Mouse (Mus musculus) hindbrain, embryonic 11.5 days (tissue): ENCODE measurements around the gene Ints1. TPM values are rescaled to one million over a fixed set of nuclear protein-coding genes. Genes with fewer than 3 reads are reported as not detected.

Experiments
- ATAC-seq: fragments of 200-750 bp; cut with Nextera tagmentation; 2 replicates; pipeline ENCODE4 v1.8.0; 2017; ENCODE audit warnings: mild to moderate bottlenecking, moderate TSS enrichment, moderate library complexity; ENCODE audit not compliant: low FRiP score
- DNase-seq: peaks from one replicate; pipeline ENCODE4 v3.0.0-alpha.2; 2015; ENCODE audit warnings: low spot score
- H3K27ac ChIP-seq: fragments of 300-500 bp; sonication (generic); 2 replicates; pipeline ENCODE4 v1.5.1; 2014; ENCODE audit warnings: mild to moderate bottlenecking, low read depth, low read length
- H3K27me3 ChIP-seq: fragments of 300-500 bp; sonication (generic); 2 replicates; pipeline ENCODE4 v1.6.1; 2014; ENCODE audit warnings: mild to moderate bottlenecking, low read length, moderate library complexity, mixed read lengths; ENCODE audit not compliant: control insufficient read depth, insufficient read depth
- H3K36me3 ChIP-seq: fragments of 300-500 bp; sonication (generic); 2 replicates; pipeline ENCODE4 v1.6.1; 2014; ENCODE audit warnings: mild to moderate bottlenecking, low read length, moderate library complexity, mixed read lengths; ENCODE audit not compliant: control insufficient read depth, insufficient read depth
- H3K4me1 ChIP-seq: fragments of 300-500 bp; sonication (generic); replicated peaks from 2 replicates; pipeline ENCODE4 v1.6.1; 2014; ENCODE audit warnings: low read length, mixed read lengths; ENCODE audit not compliant: control insufficient read depth, insufficient read depth
- H3K4me2 ChIP-seq: fragments of 300-500 bp; sonication (generic); replicated peaks from 2 replicates; pipeline ENCODE4 v1.6.1; 2014; ENCODE audit warnings: mild to moderate bottlenecking, low read depth, low read length
- H3K4me3 ChIP-seq: fragments of 300-500 bp; sonication (generic); 2 replicates; pipeline ENCODE4 v1.5.1; 2014; ENCODE audit warnings: low read depth, low read length
- H3K9ac ChIP-seq: fragments of 300-500 bp; sonication (generic); 2 replicates; pipeline ENCODE4 v1.6.1; 2014; ENCODE audit warnings: low read depth, low read length
- H3K9me3 ChIP-seq: fragments of 300-500 bp; sonication (generic); 2 replicates; pipeline ENCODE4 v1.6.1; 2016; ENCODE audit warnings: low read length; ENCODE audit not compliant: control insufficient read depth
- WGBS: fragments of 180-500 bp; shearing (Covaris S2); extraction: QIAGEN DNeasy Blood & Tissue Kit; methylation state at CpG from one replicate; pipeline ENCODE4 v1.1.7; 2014; 5-methylcytosine and 5-hydroxymethylcytosine counted together
- polyA plus RNA-seq: library from polyadenylated mRNA; unstranded; fragments of >200 nt; fragmentation: Nextera tagmentation; extraction: Ambion mirVana; gene quantifications from 2 replicates; pipeline ENCODE4 v1.2.1, GENCODE M21; 2014

Gene Ints1
- 26.3 and 28.3 TPM in 2 replicates for polyA plus RNA-seq

DNA sequence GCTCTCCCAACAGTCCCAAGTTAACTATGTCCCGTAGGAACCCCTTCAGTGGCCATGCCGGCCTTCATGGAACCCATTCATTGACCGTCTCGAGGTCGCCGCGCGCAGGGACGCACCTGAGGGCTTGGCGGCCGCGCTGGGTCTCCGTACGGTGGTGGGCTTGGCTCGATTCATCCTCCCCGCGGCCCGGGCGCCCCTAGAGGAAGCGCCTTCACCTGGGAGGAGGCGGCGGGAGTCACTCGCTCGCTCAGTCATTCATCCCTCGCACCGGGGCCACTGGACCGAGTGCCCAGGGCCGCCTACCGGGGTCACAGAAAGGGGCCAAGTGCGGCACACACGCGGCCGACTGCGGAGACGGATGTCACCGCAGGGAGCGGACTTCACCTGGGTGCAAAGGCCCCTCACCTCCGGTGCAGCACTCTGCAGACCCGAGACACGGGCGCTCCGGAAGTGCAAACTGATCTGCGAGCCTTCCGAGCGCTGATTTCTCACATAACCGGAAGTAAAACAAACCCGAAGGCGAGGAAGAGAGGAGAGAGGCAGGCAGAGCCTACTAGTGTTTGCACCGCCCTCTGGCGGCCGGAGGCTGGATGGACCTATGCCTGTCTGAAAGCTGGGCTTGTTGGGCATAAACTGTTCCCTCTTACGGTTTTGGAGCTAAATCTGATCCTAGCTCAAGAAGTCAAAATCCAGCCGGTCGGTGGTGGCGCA lies at the start of gene Ints1:
Ints1 (minus strand) TSS at position 459 of the 711 bp plus-strand sequence.
- no peaks in the 10 kb centered on the region for H3K9me3 ChIP-seq
- H3K4me3 ChIP-seq = peak within 1 kb of the TSS; percentile 77
- no peak within 1 kb of the TSS for H3K27ac ChIP-seq
- H3K36me3 ChIP-seq = peaks cover 10% of the 10 kb centered on the region; the same call in 1 of the 2 replicates
- H3K27me3 ChIP-seq = no peaks in the 10 kb centered on the region
- DNase-seq = peak; percentile 99
- peak within 1 kb of the TSS; percentile 67 for H3K9ac ChIP-seq
- peak within 1 kb of the TSS; percentile 87 for H3K4me2 ChIP-seq
- ATAC-seq = peak; percentile 93
- WGBS = under 1% methylated on average over 55 of the region's 55 CpGs
- no peaks in the 10 kb centered on the region; the same call in 1 of the 2 replicates for H3K4me1 ChIP-seq

DNA sequence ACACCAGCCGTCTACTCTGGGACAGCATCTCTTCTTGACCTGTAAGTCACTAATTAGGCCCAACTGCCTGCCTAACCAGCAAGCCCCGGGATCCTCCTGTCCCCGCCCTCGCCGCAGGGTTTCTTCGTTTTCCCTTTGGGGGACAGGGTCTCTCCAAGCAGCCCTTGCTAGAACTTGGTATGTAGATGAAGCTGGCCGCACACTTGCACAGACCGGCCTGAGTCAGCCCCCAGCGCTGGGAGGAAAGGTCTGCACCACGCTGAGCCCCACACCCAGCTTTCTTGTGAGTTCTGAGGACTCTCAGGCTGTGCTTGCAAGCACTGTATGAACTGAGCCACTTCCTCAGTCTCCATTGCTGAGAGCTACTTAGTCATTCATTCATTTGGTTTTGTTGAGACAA lies 49.1 kb upstream of the Ints1 start:
- Histone ChIP-seq H3K36me3 (peaks cover 3% of the 10 kb centered on the region; the same call in 1 of the 2 replicates), H3K4me2 (no peak overlapping the region), H3K27me3 (no peaks in the 10 kb centered on the region), H3K4me1 (peaks cover 8% of the 10 kb centered on the region), H3K4me3 (no peak overlapping the region), H3K27ac (no peak overlapping the region), H3K9ac (no peak overlapping the region), H3K9me3 (no peaks in the 10 kb centered on the region)
- DNase-seq = no peak
- no peak for ATAC-seq
- 91% methylated on average over 10 of the region's 10 CpGs for WGBS

DNA sequence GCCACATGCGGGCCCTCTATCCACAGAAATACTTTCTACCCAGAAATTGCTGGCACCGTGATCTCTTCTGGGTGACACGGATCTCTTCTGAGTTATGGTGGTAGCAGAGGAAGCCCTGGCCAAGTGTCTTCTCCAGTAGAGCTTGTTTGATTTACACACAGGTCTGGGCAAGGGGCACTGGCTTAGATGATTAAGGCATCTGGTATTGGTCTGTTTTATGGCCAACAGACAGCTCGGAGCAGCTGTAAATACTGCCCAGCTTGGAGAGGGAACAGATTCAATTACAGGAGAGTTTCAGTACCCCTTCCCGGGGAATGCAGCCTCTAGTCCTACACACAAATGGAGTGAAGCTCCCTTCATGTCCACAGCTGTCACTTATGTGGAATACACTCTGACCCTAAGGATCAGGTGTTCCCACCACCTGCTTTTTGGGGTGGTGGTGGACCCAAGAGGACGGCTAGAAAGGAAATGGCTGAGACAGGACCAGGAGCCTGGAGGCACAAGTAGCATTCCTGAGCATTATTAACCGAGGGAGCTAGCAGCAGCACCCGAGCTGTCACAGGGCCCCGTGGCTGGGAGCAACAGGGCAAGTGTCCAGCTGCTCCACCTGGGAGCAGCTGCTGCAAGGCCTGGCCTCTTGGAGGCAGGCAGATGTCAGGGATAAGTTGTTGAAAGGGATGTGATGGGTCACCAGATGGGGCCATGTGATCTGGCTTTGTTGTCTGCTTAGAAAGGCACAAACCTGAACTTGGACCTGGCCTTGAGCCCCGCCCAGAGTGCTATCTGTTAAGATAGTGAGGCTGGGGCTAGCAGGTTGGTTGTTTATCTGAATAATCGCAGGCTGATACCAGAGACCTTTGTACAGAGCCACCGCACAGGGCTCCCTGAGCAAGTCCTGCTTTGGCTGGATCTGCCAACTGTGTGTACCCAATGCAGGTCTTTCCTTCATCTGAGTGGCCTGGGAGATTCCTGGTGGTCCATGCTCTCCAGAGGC lies 46.3 kb upstream of the Ints1 start:
- H3K9ac ChIP-seq = no peak overlapping the region
- no peaks in the 10 kb centered on the region for H3K27me3 ChIP-seq
- no peak overlapping the region for H3K27ac ChIP-seq
- no peaks in the 10 kb centered on the region for H3K9me3 ChIP-seq
- H3K4me1 ChIP-seq = peaks cover 8% of the 10 kb centered on the region
- H3K4me3 ChIP-seq = no peak overlapping the region
- DNase-seq = no peak
- H3K4me2 ChIP-seq = no peak overlapping the region
- peaks cover 3% of the 10 kb centered on the region; the same call in 1 of the 2 replicates for H3K36me3 ChIP-seq
- WGBS = 79% methylated on average over 12 of the region's 12 CpGs
- ATAC-seq = no peak

DNA sequence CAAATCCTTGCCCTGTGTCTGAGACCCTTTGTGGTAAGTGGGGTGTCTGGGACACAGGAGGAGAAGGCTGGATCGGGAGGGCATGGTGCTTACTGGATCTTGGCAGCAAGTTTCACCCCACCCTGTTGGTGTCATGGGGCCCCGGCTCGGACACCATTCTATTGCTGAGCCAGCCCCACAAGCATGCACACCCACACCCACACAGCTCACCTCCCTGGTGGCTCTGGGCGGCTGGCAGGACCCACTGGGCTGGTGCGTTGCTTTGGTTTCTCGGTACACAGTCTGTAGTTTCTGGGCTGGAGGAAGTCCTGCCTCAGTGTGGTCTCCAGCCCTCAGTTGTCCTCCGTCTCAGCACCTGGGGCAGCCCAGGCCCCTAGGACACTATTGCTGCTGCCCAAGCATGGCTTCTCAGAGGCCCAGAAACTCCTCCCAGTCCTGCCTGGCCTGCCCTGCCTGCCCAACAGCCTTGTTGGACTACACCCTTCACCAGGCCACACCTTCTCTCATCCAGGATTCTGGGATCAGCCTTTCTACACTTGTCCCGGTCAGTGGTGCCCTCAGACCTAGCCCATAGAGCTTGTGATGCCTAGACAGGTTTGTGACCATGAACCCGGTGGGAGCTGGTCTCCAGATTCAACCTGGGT lies 44.2 kb upstream of the Ints1 start, which contains the start of gene Tmem184a:
Tmem184a (minus strand) TSS at position 380 of the 644 bp plus-strand sequence.
- 88% methylated on average over 9 of the region's 9 CpGs for WGBS

DNA sequence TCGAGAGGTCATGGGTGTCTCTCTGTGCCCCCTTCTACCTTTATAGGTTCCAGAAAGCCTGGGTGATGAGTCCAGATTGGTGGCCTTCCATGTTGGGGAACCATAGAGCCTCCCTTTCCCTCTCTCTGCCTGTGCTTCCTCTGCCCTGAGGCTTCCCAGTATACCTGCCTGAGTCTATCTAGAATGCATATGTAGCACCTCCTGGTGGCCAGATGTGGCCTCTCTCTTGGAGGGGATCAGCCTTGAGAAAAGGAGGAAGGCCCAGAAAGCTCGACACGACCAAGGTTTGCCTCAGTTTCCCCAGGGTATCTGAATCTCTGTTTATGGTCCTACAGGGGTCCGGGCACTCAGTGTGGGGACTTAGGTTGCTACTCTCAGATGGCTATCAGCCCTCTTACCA lies 43.3 kb upstream of the Ints1 start:
- no peak overlapping the region for H3K4me2 ChIP-seq
- H3K4me1 ChIP-seq = no peaks in the 10 kb centered on the region
- no peak overlapping the region for H3K4me3 ChIP-seq
- DNase-seq (peak; percentile 48), ATAC-seq (no peak)
- H3K36me3 ChIP-seq = peaks cover 3% of the 10 kb centered on the region; the same call in 1 of the 2 replicates
- WGBS = 63% methylated on average over 4 of the region's 4 CpGs
- H3K9me3 ChIP-seq = no peaks in the 10 kb centered on the region
- no peak overlapping the region for H3K9ac ChIP-seq
- H3K27ac ChIP-seq = no peak overlapping the region
- peaks cover 5% of the 10 kb centered on the region for H3K27me3 ChIP-seq

More for the DNA sequence above, 44.2 kb upstream of the Ints1 start, which contains the start of gene Tmem184a:
- H3K4me1 ChIP-seq = no peaks in the 10 kb centered on the region
- H3K9ac ChIP-seq = no peak within 1 kb of the TSS
- no peaks in the 10 kb centered on the region for H3K27me3 ChIP-seq
- no peaks in the 10 kb centered on the region for H3K9me3 ChIP-seq
- no peak within 1 kb of the TSS for H3K4me3 ChIP-seq
- peaks cover 3% of the 10 kb centered on the region; the same call in 1 of the 2 replicates for H3K36me3 ChIP-seq
- no peak for ATAC-seq
- no peak within 1 kb of the TSS for H3K27ac ChIP-seq
- no peak within 1 kb of the TSS for H3K4me2 ChIP-seq
- no peak for DNase-seq

DNA sequence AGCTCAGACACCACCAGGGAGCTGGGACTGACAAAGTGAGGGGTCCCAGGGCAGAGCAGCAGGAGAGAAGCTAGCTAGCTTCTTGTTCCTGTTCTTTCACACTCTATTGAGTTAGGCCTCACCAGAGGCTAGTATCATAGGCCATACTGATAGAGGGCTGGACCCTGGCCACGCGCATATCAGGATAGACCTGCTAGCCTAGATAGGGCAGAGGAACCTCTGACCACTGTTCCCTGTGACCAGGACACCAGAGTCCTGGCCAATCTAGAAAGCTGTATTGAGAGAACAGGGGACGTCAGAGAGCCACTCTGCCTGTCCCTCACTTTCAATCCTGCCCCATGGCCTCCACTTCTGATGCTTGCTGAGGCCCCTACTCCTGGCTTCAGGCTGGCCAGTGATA lies 42.6 kb upstream of the Ints1 start:
- Histone ChIP-seq H3K9me3 (no peaks in the 10 kb centered on the region), H3K27ac (no peak overlapping the region), H3K36me3 (peaks cover 3% of the 10 kb centered on the region; the same call in 1 of the 2 replicates), H3K4me2 (no peak overlapping the region), H3K4me1 (no peaks in the 10 kb centered on the region), H3K27me3 (peaks cover 11% of the 10 kb centered on the region), H3K9ac (no peak overlapping the region), H3K4me3 (no peak overlapping the region)
- DNase-seq (no peak), ATAC-seq (no peak)
- 84% methylated on average over 3 of the region's 3 CpGs for WGBS

DNA sequence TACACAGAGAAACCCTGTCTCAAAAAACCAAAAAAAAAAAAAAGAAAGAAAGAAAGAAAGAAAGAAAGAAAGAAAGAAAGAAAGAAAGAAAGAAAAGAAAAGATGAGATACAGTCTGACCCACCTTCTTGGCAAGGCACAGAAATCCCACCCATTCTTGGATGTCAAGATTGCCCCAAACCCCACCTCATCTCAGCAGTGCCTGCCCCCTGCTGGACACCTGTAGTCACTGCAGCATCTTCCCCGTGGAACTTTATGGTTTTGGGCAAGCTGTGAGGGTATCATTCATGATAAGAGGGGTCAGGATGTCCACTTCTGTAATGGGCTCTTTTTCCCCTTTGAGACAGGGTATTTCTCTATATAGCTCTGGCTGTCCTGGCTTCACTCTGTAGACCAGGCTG lies 41.8 kb upstream of the Ints1 start:
- Histone ChIP-seq H3K9me3 (no peaks in the 10 kb centered on the region), H3K4me3 (no peak overlapping the region), H3K9ac (no peak overlapping the region), H3K27me3 (peaks cover 16% of the 10 kb centered on the region), H3K27ac (no peak overlapping the region), H3K36me3 (no peaks in the 10 kb centered on the region), H3K4me1 (no peaks in the 10 kb centered on the region), H3K4me2 (no peak overlapping the region)
- ATAC-seq (no peak), DNase-seq (peak; percentile 40)
- WGBS = 7% methylated on average over 1 of the region's 1 CpGs

DNA sequence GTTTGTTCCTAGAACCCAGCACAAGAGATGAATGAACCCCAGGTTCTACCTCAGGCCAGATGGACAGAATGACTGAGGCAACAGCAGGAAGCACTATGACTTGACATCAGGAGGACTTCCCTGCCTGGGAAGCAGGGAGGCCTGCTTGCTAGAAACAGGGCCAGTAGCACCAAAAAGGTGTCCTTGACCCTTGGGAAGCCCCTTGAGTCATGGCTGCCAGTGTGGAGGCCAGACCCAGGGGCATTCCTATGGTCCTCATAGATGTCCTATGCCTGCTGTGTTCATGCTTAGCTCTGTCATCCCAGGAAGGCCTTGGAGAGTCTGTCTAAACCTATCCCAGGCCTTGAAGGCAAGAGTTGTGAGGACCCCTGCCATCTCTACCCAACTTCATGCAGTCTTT lies 41.0 kb upstream of the Ints1 start:
- Histone ChIP-seq H3K4me1 (no peaks in the 10 kb centered on the region), H3K4me3 (no peak overlapping the region), H3K27me3 (peaks cover 16% of the 10 kb centered on the region), H3K9ac (no peak overlapping the region), H3K36me3 (no peaks in the 10 kb centered on the region), H3K27ac (no peak overlapping the region), H3K9me3 (no peaks in the 10 kb centered on the region), H3K4me2 (no peak overlapping the region)
- DNase-seq (no peak), ATAC-seq (no peak)
